Mouse (Mus musculus) midbrain, embryonic 15.5 days (tissue): ENCODE results near the gene Habp4. TPM values are rescaled to one million over a fixed set of nuclear protein-coding genes. Genes with fewer than 3 reads are reported as not detected.

ENCODE experiments used
- ATAC-seq: fragments of 200-750 bp; cut with Nextera tagmentation; replicated peaks from 2 replicates; pipeline ENCODE4 v1.8.0; 2017; ENCODE audit warnings: moderate TSS enrichment
- H3K27ac ChIP-seq: fragments of 300-500 bp; sonication (generic); 2 replicates; pipeline ENCODE4 v1.5.1; 2015; ENCODE audit warnings: mild to moderate bottlenecking, inconsistent platforms
- H3K27me3 ChIP-seq: fragments of 300-500 bp; sonication (generic); replicated peaks from 2 replicates; pipeline ENCODE4 v1.6.1; 2015; ENCODE audit warnings: inconsistent platforms
- H3K36me3 ChIP-seq: fragments of 300-500 bp; sonication (generic); replicated peaks from 2 replicates; pipeline ENCODE4 v1.6.1; 2015; ENCODE audit warnings: inconsistent platforms
- H3K4me1 ChIP-seq: fragments of 300-500 bp; sonication (generic); 2 replicates; pipeline ENCODE4 v1.6.1; 2015; ENCODE audit warnings: inconsistent platforms
- H3K4me2 ChIP-seq: fragments of 300-500 bp; sonication (generic); 2 replicates; pipeline ENCODE4 v1.6.1; 2015; ENCODE audit warnings: inconsistent platforms, mild to moderate bottlenecking, moderate library complexity
- H3K4me3 ChIP-seq: fragments of 300-500 bp; sonication (generic); 2 replicates; pipeline ENCODE4 v1.5.1; 2015; ENCODE audit warnings: mild to moderate bottlenecking, inconsistent platforms
- H3K9ac ChIP-seq: fragments of 300-500 bp; sonication (generic); 2 replicates; pipeline ENCODE4 v1.6.1; 2015; ENCODE audit warnings: mild to moderate bottlenecking, inconsistent platforms
- H3K9me3 ChIP-seq: fragments of 300-500 bp; sonication (generic); 2 replicates; pipeline ENCODE4 v1.6.1; 2016; ENCODE audit warnings: inconsistent platforms
- WGBS: fragments of 180-500 bp; shearing (Covaris S2); methylation state at CpG from one replicate; pipeline ENCODE4 v1.1.7; 2015; ENCODE audit warnings: mixed read lengths; 5-methylcytosine and 5-hydroxymethylcytosine counted together
- polyA plus RNA-seq: library from polyadenylated mRNA; unstranded; fragments of >200 nt; fragmentation: Nextera tagmentation; extraction: Ambion mirVana; gene quantifications from 2 replicates; pipeline ENCODE4 v1.2.1, GENCODE M21; 2015

Gene Habp4
- polyA plus RNA-seq, 1 experiment from 2014 or later, result 41.4 TPM

GRCm38 (mm10) chr13:64180300-64180699, 18.7 kb downstream of the Habp4 start:
- Histone ChIP-seq H3K27me3 (no peaks in the 10 kb centered on the region), H3K4me3 (no peak overlapping the region), H3K9me3 (no peaks in the 10 kb centered on the region), H3K4me1 (no peaks in the 10 kb centered on the region), H3K4me2 (no peak overlapping the region), H3K9ac (no peak overlapping the region), H3K36me3 (peaks cover 14% of the 10 kb centered on the region; the same call in 1 of the 2 replicates), H3K27ac (no peak overlapping the region)
- WGBS, result 88% methylated on average over 4 of the region's 4 CpGs
- no peak for ATAC-seq

DNA sequence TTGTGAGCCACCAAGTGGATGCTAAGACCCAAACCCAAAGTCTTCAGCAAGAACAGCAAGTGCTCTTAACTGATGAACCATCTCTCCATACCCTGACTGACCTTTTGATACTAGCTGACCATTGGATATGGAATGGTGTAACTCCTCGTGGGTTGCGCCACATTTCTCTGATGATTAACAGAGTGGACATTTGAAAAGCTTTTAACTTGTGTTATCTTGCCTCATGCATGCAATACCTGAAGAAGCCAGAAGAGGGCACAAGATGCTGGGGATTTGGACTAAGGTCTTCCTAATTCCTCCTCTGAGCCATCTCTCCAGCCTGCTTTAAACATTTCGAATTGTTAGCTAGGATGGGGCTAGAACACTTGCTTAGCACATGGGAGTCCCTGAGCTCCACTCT, 19.3 kb downstream of the Habp4 start:
- Histone ChIP-seq H3K4me1 (no peaks in the 10 kb centered on the region), H3K9ac (no peak overlapping the region), H3K36me3 (peaks cover 14% of the 10 kb centered on the region; the same call in 1 of the 2 replicates), H3K9me3 (no peaks in the 10 kb centered on the region), H3K27ac (no peak overlapping the region), H3K4me3 (no peak overlapping the region), H3K4me2 (no peak overlapping the region), H3K27me3 (no peaks in the 10 kb centered on the region)
- no peak for ATAC-seq
- WGBS, result 88% methylated on average over 3 of the region's 3 CpGs

- ATAC-seq, result no peak
Observed at GRCm38 (mm10) chr13:64182091-64182490, 20.5 kb downstream of the Habp4 start.

DNA sequence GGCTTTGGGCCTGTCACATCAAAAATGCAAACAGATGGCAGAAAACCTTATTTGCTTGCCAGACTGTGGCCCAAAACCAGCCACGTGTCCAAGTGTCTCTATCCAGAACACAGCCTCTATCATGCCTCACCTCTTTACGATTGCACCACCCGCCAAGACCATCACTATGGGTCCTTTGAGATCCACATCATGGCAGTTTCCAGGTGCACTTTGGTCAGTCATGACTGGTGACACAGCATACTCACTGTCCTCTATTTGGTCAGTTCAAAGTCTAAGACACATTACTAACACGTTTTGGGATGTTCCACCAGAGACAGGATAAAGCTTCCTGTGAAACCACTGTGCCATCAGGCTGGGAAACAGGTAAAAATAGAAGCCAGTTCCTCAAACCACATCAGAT, 22.0 kb downstream of the Habp4 start:
- no peak for ATAC-seq
- Histone ChIP-seq H3K27ac (no peak overlapping the region), H3K4me2 (no peak overlapping the region), H3K4me3 (no peak overlapping the region), H3K27me3 (no peaks in the 10 kb centered on the region), H3K4me1 (no peaks in the 10 kb centered on the region), H3K36me3 (0 out of 2 replicates have a peak, but pooled peaks cover 6% of the 10 kb centered on the region), H3K9ac (no peak overlapping the region), H3K9me3 (no peaks in the 10 kb centered on the region)
- WGBS, result 87% methylated on average over 4 of the region's 4 CpGs

More at GRCm38 (mm10) chr13:64182091-64182490, 20.5 kb downstream of the Habp4 start:
- no peaks in the 10 kb centered on the region for H3K27me3 ChIP-seq
- H3K4me1 ChIP-seq, result no peaks in the 10 kb centered on the region
- no peaks in the 10 kb centered on the region for H3K9me3 ChIP-seq
- H3K4me2 ChIP-seq, result no peak overlapping the region
- H3K36me3 ChIP-seq, result 0 out of 2 replicates have a peak, but pooled peaks cover 8% of the 10 kb centered on the region
- WGBS, result 82% methylated on average over 2 of the region's 2 CpGs
- H3K9ac ChIP-seq, result no peak overlapping the region
- no peak overlapping the region for H3K27ac ChIP-seq
- H3K4me3 ChIP-seq, result no peak overlapping the region

GRCm38 (mm10) chr13:64184361-64184760, 22.7 kb downstream of the Habp4 start:
- Histone ChIP-seq H3K4me1 (no peaks in the 10 kb centered on the region), H3K9ac (no peak overlapping the region), H3K9me3 (no peaks in the 10 kb centered on the region), H3K4me3 (no peak overlapping the region), H3K27ac (no peak overlapping the region), H3K36me3 (0 out of 2 replicates have a peak, but pooled peaks cover 6% of the 10 kb centered on the region), H3K4me2 (no peak overlapping the region), H3K27me3 (no peaks in the 10 kb centered on the region)
- no peak for ATAC-seq
- 80% methylated on average over 10 of the region's 10 CpGs for WGBS

DNA sequence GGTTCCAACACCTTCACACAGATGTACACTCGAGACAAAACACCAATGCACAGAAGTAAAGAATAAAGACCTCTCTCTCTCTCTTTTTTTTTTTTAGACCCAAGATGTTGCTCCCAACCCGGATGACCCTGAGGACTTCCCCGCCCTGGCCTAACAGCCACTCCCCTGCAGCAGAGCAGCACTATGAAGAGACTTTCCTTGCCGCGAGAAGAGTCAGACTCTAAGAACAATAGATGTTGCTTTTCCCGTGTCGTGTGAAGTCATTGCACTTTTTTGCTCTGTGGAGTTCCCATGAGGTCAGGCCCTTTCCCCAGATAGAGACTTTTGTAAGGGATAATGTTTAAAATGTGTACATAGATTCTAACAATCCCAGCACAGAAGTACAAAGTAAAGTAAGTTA, 23.6 kb downstream of the Habp4 start:
- H3K27ac ChIP-seq, result no peak overlapping the region
- H3K27me3 ChIP-seq, result no peaks in the 10 kb centered on the region
- H3K4me1 ChIP-seq, result no peaks in the 10 kb centered on the region
- 0 out of 2 replicates have a peak, but pooled peaks cover 6% of the 10 kb centered on the region for H3K36me3 ChIP-seq
- H3K4me2 ChIP-seq, result no peak overlapping the region
- H3K4me3 ChIP-seq, result no peak overlapping the region
- WGBS, result 79% methylated on average over 7 of the region's 7 CpGs
- H3K9ac ChIP-seq, result no peak overlapping the region
- ATAC-seq, result no peak
- no peaks in the 10 kb centered on the region for H3K9me3 ChIP-seq

GRCm38 (mm10) chr13:64185586-64185985, 24.0 kb downstream of the Habp4 start:
- H3K27me3 ChIP-seq, result no peaks in the 10 kb centered on the region
- H3K27ac ChIP-seq, result no peak overlapping the region
- ATAC-seq, result no peak
- 93% methylated on average over 9 of the region's 9 CpGs for WGBS
- 0 out of 2 replicates have a peak, but pooled peaks cover 6% of the 10 kb centered on the region for H3K36me3 ChIP-seq
- no peaks in the 10 kb centered on the region for H3K4me1 ChIP-seq
- H3K9me3 ChIP-seq, result no peaks in the 10 kb centered on the region
- H3K9ac ChIP-seq, result no peak overlapping the region
- H3K4me2 ChIP-seq, result no peak overlapping the region
- H3K4me3 ChIP-seq, result no peak overlapping the region

GRCm38 (mm10) chr13:64186516-64186915, 24.9 kb downstream of the Habp4 start:
- H3K36me3 ChIP-seq, result 0 out of 2 replicates have a peak, but pooled peaks cover 6% of the 10 kb centered on the region
- ATAC-seq, result no peak
- no peak overlapping the region for H3K9ac ChIP-seq
- H3K9me3 ChIP-seq, result no peaks in the 10 kb centered on the region
- no peak overlapping the region for H3K4me2 ChIP-seq
- H3K27ac ChIP-seq, result no peak overlapping the region
- H3K27me3 ChIP-seq, result no peaks in the 10 kb centered on the region
- no peaks in the 10 kb centered on the region for H3K4me1 ChIP-seq
- no peak overlapping the region for H3K4me3 ChIP-seq
- 92% methylated on average over 4 of the region's 4 CpGs for WGBS

GRCm38 (mm10) chr13:64187065-64187464, 25.4 kb downstream of the Habp4 start:
- H3K27ac ChIP-seq, result no peak overlapping the region
- ATAC-seq, result no peak
- H3K4me3 ChIP-seq, result no peak overlapping the region
- H3K36me3 ChIP-seq, result 0 out of 2 replicates have a peak, but pooled peaks cover 1% of the 10 kb centered on the region
- H3K27me3 ChIP-seq, result no peaks in the 10 kb centered on the region
- H3K9ac ChIP-seq, result no peak overlapping the region
- no peaks in the 10 kb centered on the region for H3K9me3 ChIP-seq
- no peak overlapping the region for H3K4me2 ChIP-seq
- H3K4me1 ChIP-seq, result no peaks in the 10 kb centered on the region

DNA sequence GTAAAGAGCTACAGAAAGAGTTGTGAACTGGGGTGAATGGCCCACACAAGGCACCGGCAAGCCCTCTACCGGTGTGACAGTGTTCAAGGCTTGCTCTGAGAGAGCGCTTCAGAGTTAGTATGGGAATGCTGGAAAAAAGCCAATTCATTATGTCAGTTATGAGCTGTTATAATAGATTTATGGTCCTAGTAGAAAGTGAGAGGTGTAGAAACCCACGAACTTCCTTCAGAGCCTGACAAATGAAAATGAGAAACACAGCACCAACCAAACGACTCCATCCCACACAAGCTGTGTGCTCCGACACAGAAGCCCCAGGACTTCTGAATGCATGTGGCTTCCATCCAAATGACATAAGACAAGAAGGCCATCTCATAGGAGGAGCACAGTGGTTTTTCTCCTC, 36.3 kb downstream of the Habp4 start:
- no peak for ATAC-seq
- Histone ChIP-seq H3K27ac (no peak overlapping the region), H3K27me3 (no peaks in the 10 kb centered on the region), H3K4me3 (no peak overlapping the region), H3K4me2 (no peak overlapping the region), H3K4me1 (no peaks in the 10 kb centered on the region), H3K36me3 (no peaks in the 10 kb centered on the region), H3K9me3 (no peaks in the 10 kb centered on the region), H3K9ac (no peak overlapping the region)
- 93% methylated on average over 6 of the region's 6 CpGs for WGBS

GRCm38 (mm10) chr13:64198310-64198709, 36.7 kb downstream of the Habp4 start:
- no peak overlapping the region for H3K27ac ChIP-seq
- H3K9ac ChIP-seq, result no peak overlapping the region
- no peak overlapping the region for H3K4me3 ChIP-seq
- H3K27me3 ChIP-seq, result no peaks in the 10 kb centered on the region
- no peak overlapping the region for H3K4me2 ChIP-seq
- H3K36me3 ChIP-seq, result no peaks in the 10 kb centered on the region
- H3K9me3 ChIP-seq, result no peaks in the 10 kb centered on the region
- no peak for ATAC-seq
- H3K4me1 ChIP-seq, result no peaks in the 10 kb centered on the region
- WGBS, result 91% methylated on average over 4 of the region's 4 CpGs

DNA sequence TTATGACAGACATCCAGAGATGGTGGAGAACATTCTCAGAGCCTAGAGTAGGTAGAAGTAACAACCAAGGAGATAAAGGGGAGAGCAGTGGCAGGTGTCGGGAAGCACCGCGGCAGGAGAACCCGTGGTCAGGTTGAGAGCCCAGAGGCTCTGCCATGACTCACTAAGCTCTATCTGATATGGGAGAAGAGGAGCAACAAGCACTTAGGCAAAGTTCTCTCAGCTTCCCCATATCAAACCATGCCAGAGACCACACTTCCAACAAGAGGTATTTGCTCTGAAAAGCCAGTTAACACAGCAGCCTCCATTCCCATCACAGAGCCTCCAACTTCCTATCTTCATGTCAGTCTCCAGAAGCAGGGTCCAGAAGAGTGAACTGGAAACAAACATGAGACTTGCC, 39.3 kb downstream of the Habp4 start:
- no peaks in the 10 kb centered on the region for H3K9me3 ChIP-seq
- H3K36me3 ChIP-seq, result no peaks in the 10 kb centered on the region
- H3K27ac ChIP-seq, result no peak overlapping the region
- H3K4me2 ChIP-seq, result no peak overlapping the region
- H3K4me1 ChIP-seq, result no peaks in the 10 kb centered on the region
- no peak overlapping the region for H3K9ac ChIP-seq
- ATAC-seq, result no peak
- no peaks in the 10 kb centered on the region for H3K27me3 ChIP-seq
- H3K4me3 ChIP-seq, result no peak overlapping the region
- 97% methylated on average over 4 of the region's 4 CpGs for WGBS

GRCm38 (mm10) chr13:64204726-64205125, 43.1 kb downstream of the Habp4 start:
- Histone ChIP-seq H3K27ac (no peak overlapping the region), H3K9ac (no peak overlapping the region), H3K27me3 (no peaks in the 10 kb centered on the region), H3K36me3 (no peaks in the 10 kb centered on the region), H3K4me2 (no peak overlapping the region), H3K4me3 (no peak overlapping the region), H3K4me1 (no peaks in the 10 kb centered on the region), H3K9me3 (no peaks in the 10 kb centered on the region)
- ATAC-seq, result no peak
- 69% methylated on average over 2 of the region's 2 CpGs for WGBS
